Mouse (Mus musculus): Measurements from ENCODE around the gene Uvrag. TPM values are rescaled to one million over a fixed set of nuclear protein-coding genes. Genes with fewer than 3 reads are reported as not detected.

Uvrag gene
- total and polyA plus RNA-seq, 3 experiments: 5.9 to 22.1 (median 21.0) TPM

- 59% methylated on average over 3 of the region's 3 CpGs for WGBS
- Histone ChIP-seq H3K9ac (ENCODE audit: low read depth, low read length) (no peak overlapping the region), H3K27me3 (ENCODE audit: control insufficient read depth, insufficient read depth, low read length) (no peaks in the 10 kb centered on the region), H3K79me2 (replicated peaks; ENCODE audit: control insufficient read depth, insufficient read depth, low read length) (no peaks in the 10 kb centered on the region; the same call in 1 of the 2 replicates), H3K36me3 (ENCODE audit: control insufficient read depth, insufficient read depth, low read length) (no peaks in the 10 kb centered on the region), H3K4me3 (no peak overlapping the region), H3K4me1 (ENCODE audit: control insufficient read depth, insufficient read depth, low read length) (peaks cover 8% of the 10 kb centered on the region), H3K27ac (no peak overlapping the region)
- intact Hi-C loops (cut with DNase I): no loop called here
- no peak for TF ChIP-seq CTCF (IDR thresholded peaks at IDR 0.05)
- no peak for TF ChIP-seq EP300 (IDR thresholded peaks at IDR 0.05; ENCODE audit: insufficient read depth, low read depth, low read length)
- no peak for TF ChIP-seq POLR2A (IDR thresholded peaks at IDR 0.05; ENCODE audit: insufficient read depth, low read depth, low read length)
- no peak for DNase-seq
Observed at GRCm38 (mm10) chr7:99023931-99024330, 117.0 kb downstream of the Uvrag start.

GRCm38 (mm10) chr7:99021277-99021676 lies 119.7 kb downstream of the Uvrag start:
- no peak overlapping the region for H3K4me3 ChIP-seq
- no peak overlapping the region; the same call in none of the 2 replicates for H3K27ac ChIP-seq
- no peak overlapping the region for H3K9ac ChIP-seq (ENCODE audit: low read depth, low read length)
- no peaks in the 10 kb centered on the region for H3K27me3 ChIP-seq (ENCODE audit: control insufficient read depth, insufficient read depth, low read length)
- TF ChIP-seq POLR2A (IDR thresholded peaks at IDR 0.05; ENCODE audit: insufficient read depth, low read depth, low read length) (no peak), EP300 (IDR thresholded peaks at IDR 0.05; ENCODE audit: insufficient read depth, low read depth, low read length) (no peak), CTCF (IDR thresholded peaks at IDR 0.05) (peak; percentile 43)
- no peak for DNase-seq
- 71% methylated on average over 4 of the region's 4 CpGs for WGBS
- no peaks in the 10 kb centered on the region for H3K36me3 ChIP-seq (ENCODE audit: control insufficient read depth, insufficient read depth, low read length)
- no peaks in the 10 kb centered on the region; the same call in 1 of the 2 replicates for H3K79me2 ChIP-seq (replicated peaks; ENCODE audit: control insufficient read depth, insufficient read depth, low read length)
- peaks cover 7% of the 10 kb centered on the region for H3K4me1 ChIP-seq (ENCODE audit: control insufficient read depth, insufficient read depth, low read length)
- intact Hi-C loops (cut with DNase I): no loop called here

- H3K27me3 ChIP-seq (ENCODE audit: control insufficient read depth, insufficient read depth, low read length): no peaks in the 10 kb centered on the region
- peak overlapping the region; percentile 46 for H3K27ac ChIP-seq
- H3K9ac ChIP-seq (ENCODE audit: low read depth, low read length): no peak overlapping the region
- no peaks in the 10 kb centered on the region; the same call in 1 of the 2 replicates for H3K79me2 ChIP-seq (replicated peaks; ENCODE audit: control insufficient read depth, insufficient read depth, low read length)
- H3K4me1 ChIP-seq (ENCODE audit: control insufficient read depth, insufficient read depth, low read length): peaks cover 7% of the 10 kb centered on the region
- H3K36me3 ChIP-seq (ENCODE audit: control insufficient read depth, insufficient read depth, low read length): no peaks in the 10 kb centered on the region
- DNase-seq: peak; percentile 48 to 70
- intact Hi-C loops (cut with DNase I): no loop called here
- TF ChIP-seq CTCF (IDR thresholded peaks at IDR 0.05) (no peak), EP300 (IDR thresholded peaks at IDR 0.05; ENCODE audit: insufficient read depth, low read depth, low read length) (0 out of 2 replicates have a peak, but pooled peaks have one; percentile 7), POLR2A (IDR thresholded peaks at IDR 0.05; ENCODE audit: insufficient read depth, low read depth, low read length) (no peak)
- 22% methylated on average over 4 of the region's 4 CpGs for WGBS
- no peak overlapping the region for H3K4me3 ChIP-seq
Observed at GRCm38 (mm10) chr7:99020353-99020752, 120.6 kb downstream of the Uvrag start.

- intact Hi-C loops (cut with DNase I): no loop called here
- no peak overlapping the region for H3K9ac ChIP-seq (ENCODE audit: low read depth, low read length)
- no peak overlapping the region for H3K4me3 ChIP-seq
- H3K27me3 ChIP-seq (ENCODE audit: control insufficient read depth, insufficient read depth, low read length): no peaks in the 10 kb centered on the region
- TF ChIP-seq POLR2A (IDR thresholded peaks at IDR 0.05; ENCODE audit: insufficient read depth, low read depth, low read length): no peak
- TF ChIP-seq CTCF (IDR thresholded peaks at IDR 0.05): no peak
- no peak for TF ChIP-seq EP300 (IDR thresholded peaks at IDR 0.05; ENCODE audit: insufficient read depth, low read depth, low read length)
- WGBS: 66% methylated on average over 2 of the region's 2 CpGs
- H3K4me1 ChIP-seq (ENCODE audit: control insufficient read depth, insufficient read depth, low read length): peaks cover 7% of the 10 kb centered on the region
- no peaks in the 10 kb centered on the region; the same call in 1 of the 2 replicates for H3K79me2 ChIP-seq (replicated peaks; ENCODE audit: control insufficient read depth, insufficient read depth, low read length)
- DNase-seq: no peak
- no peak overlapping the region for H3K27ac ChIP-seq
- no peaks in the 10 kb centered on the region for H3K36me3 ChIP-seq (ENCODE audit: control insufficient read depth, insufficient read depth, low read length)
Observed at GRCm38 (mm10) chr7:99017224-99017844, 123.6 kb downstream of the Uvrag start.

- WGBS: 83% methylated on average over 8 of the region's 8 CpGs
- Histone ChIP-seq H3K36me3 (ENCODE audit: control insufficient read depth, insufficient read depth, low read length) (no peaks in the 10 kb centered on the region), H3K27ac (no peak overlapping the region), H3K4me3 (no peak overlapping the region), H3K4me1 (ENCODE audit: control insufficient read depth, insufficient read depth, low read length) (peaks cover 5% of the 10 kb centered on the region), H3K9ac (ENCODE audit: low read depth, low read length) (no peak overlapping the region), H3K79me2 (replicated peaks; ENCODE audit: control insufficient read depth, insufficient read depth, low read length) (no peaks in the 10 kb centered on the region; the same call in 1 of the 2 replicates), H3K27me3 (ENCODE audit: control insufficient read depth, insufficient read depth, low read length) (no peaks in the 10 kb centered on the region)
- DNase-seq: no peak
- TF ChIP-seq CTCF (IDR thresholded peaks at IDR 0.05) (no peak), EP300 (IDR thresholded peaks at IDR 0.05; ENCODE audit: insufficient read depth, low read depth, low read length) (no peak), POLR2A (IDR thresholded peaks at IDR 0.05; ENCODE audit: insufficient read depth, low read depth, low read length) (no peak)
- intact Hi-C loops (cut with DNase I): no loop called here
Observed at GRCm38 (mm10) chr7:99015914-99016313, 125.0 kb downstream of the Uvrag start.

- TF ChIP-seq EP300 (IDR thresholded peaks at IDR 0.05; ENCODE audit: insufficient read depth, low read depth, low read length) (no peak), CTCF (IDR thresholded peaks at IDR 0.05) (no peak), POLR2A (IDR thresholded peaks at IDR 0.05; ENCODE audit: insufficient read depth, low read depth, low read length) (no peak)
- 83% methylated on average over 17 of the region's 17 CpGs for WGBS
- Histone ChIP-seq H3K9ac (ENCODE audit: low read depth, low read length) (no peak overlapping the region), H3K27me3 (ENCODE audit: control insufficient read depth, insufficient read depth, low read length) (no peaks in the 10 kb centered on the region), H3K79me2 (replicated peaks; ENCODE audit: control insufficient read depth, insufficient read depth, low read length) (no peaks in the 10 kb centered on the region; the same call in 1 of the 2 replicates), H3K36me3 (ENCODE audit: control insufficient read depth, insufficient read depth, low read length) (no peaks in the 10 kb centered on the region), H3K4me3 (no peak overlapping the region), H3K27ac (no peak overlapping the region), H3K4me1 (ENCODE audit: control insufficient read depth, insufficient read depth, low read length) (peaks cover 3% of the 10 kb centered on the region)
- intact Hi-C loops (cut with DNase I): no loop called here
- DNase-seq: no peak
Observed at GRCm38 (mm10) chr7:99015419-99015818, 125.5 kb downstream of the Uvrag start.

Measured in heart, adult 2 months (tissue).